Mouse (Mus musculus) midbrain, embryonic 12.5 days (tissue): ENCODE measurements around the gene Ccdc194. TPM values are rescaled to one million over a fixed set of nuclear protein-coding genes. Genes with fewer than 3 reads are reported as not detected.

Experiments
- ATAC-seq: fragments of 200-750 bp; cut with Nextera tagmentation; 2 replicates; pipeline ENCODE4 v1.8.0; 2017; ENCODE audit warnings: low read depth, moderate TSS enrichment, moderate library complexity; ENCODE audit not compliant: low FRiP score
- H3K27ac ChIP-seq: fragments of 300-500 bp; sonication (generic); replicated peaks from 2 replicates; pipeline ENCODE4 v1.5.1; 2016; ENCODE audit warnings: mild to moderate bottlenecking
- H3K27me3 ChIP-seq: fragments of 300-500 bp; sonication (generic); 2 replicates; pipeline ENCODE4 v1.6.1; 2016; ENCODE audit warnings: mild to moderate bottlenecking
- H3K36me3 ChIP-seq: fragments of 300-500 bp; sonication (generic); 2 replicates; pipeline ENCODE4 v1.6.1; 2016
- H3K4me1 ChIP-seq: fragments of 300-500 bp; sonication (generic); 2 replicates; pipeline ENCODE4 v1.6.1; 2016
- H3K4me2 ChIP-seq: fragments of 300-500 bp; sonication (generic); replicated peaks from 2 replicates; pipeline ENCODE4 v1.6.1; 2016; ENCODE audit warnings: mild to moderate bottlenecking, moderate library complexity
- H3K4me3 ChIP-seq: fragments of 300-500 bp; sonication (generic); 2 replicates; pipeline ENCODE4 v1.5.1; 2016; ENCODE audit warnings: mild to moderate bottlenecking
- H3K9ac ChIP-seq: fragments of 300-500 bp; sonication (generic); replicated peaks from 2 replicates; pipeline ENCODE4 v1.6.1; 2016; ENCODE audit warnings: mild to moderate bottlenecking, moderate library complexity
- H3K9me3 ChIP-seq: fragments of 300-500 bp; sonication (generic); 2 replicates; pipeline ENCODE4 v1.6.1; 2016; ENCODE audit warnings: mild to moderate bottlenecking
- WGBS: fragments of 180-500 bp; shearing (Covaris S2); methylation state at CpG from one replicate; pipeline ENCODE4 v1.1.7; 2016; 5-methylcytosine and 5-hydroxymethylcytosine counted together
- polyA plus RNA-seq: library from polyadenylated mRNA; unstranded; fragments of >200 nt; fragmentation: Nextera tagmentation; extraction: Ambion mirVana; gene quantifications from 2 replicates; pipeline ENCODE4 v1.2.1, GENCODE M21; 2016

Ccdc194 gene
- polyA plus RNA-seq, 1 experiment from 2014 or later: 0.13 TPM

DNA sequence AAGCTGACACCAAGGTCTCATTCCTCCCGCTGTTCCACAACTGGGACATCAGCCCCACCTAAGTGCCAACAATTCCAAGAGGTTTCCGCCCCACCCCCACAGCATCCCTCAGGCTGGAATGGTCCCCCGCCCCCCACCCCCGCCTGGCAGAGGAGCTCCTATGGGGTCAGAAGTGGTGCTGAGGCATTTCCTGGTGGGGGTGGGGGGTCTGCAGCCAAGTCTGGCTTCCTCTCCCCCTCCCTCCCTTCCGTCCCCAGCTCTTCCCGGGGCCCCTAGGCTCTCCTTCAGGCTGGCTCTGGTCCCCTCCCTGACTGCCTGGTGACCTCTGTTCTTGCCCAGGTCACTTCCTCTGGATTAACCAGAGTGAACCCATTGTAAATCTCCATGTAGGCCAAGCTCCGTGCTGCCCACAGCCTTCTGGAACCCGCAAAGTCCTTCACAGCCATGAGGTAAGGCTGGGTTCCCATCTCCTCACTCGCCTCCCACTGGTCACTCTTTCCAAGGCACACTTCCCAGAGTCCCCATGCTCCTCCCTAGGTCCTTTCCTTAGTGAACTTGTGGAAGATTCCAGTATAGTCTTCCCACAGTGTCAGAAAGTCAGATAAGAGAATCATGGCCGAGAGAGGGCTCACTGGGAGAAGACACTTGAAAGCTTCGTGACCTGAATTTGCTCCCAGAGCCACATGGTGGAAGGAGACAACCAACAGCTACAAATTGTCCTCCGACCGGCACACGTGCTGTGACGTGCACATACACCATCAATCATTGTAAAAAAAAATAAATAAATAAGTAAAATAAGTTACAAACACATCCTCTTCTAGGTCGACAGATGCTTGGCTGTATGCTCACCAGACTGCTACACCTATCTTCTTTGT is 26.5 kb downstream of the Ccdc194 start:
- no peaks in the 10 kb centered on the region for H3K9me3 ChIP-seq
- H3K36me3 ChIP-seq: peaks cover 1% of the 10 kb centered on the region; the same call in 1 of the 2 replicates
- H3K27me3 ChIP-seq: peaks cover 6% of the 10 kb centered on the region; the same call in 1 of the 2 replicates
- H3K4me2 ChIP-seq: no peak overlapping the region
- WGBS: 46% methylated on average over 16 of the region's 16 CpGs
- H3K4me1 ChIP-seq: peaks cover 21% of the 10 kb centered on the region
- no peak overlapping the region for H3K9ac ChIP-seq
- no peak overlapping the region for H3K4me3 ChIP-seq
- no peak for ATAC-seq
- H3K27ac ChIP-seq: no peak overlapping the region

DNA sequence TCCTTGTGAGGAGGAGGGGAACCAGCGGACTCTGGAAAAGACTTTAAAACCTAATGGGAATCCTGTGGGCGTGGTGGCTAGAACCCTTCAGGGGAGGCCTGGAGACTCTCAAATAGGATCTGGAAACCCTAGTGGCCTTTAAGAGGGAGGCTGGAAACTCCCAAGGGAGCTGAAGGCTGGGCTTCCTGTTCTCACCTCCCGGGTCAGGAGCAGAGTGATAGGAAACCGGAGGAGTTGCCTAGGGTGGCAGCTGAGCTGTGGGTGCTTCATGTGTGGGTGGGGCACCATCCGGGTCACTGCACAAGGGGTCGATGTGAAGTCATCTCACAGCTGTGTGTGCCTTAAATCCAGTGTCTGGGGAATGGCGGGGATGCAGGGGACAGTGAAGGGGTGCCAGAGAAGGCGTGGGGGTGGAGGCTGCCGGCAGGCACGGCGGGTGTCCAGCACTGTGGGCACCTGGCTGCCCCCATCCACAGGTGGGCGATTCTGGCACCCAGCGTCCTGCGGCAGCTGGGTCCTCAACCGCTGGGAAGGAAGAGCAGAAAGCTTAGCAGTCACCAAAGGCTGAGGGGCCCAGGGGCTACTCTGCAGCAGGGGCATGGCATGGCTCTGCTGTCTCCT is 27.5 kb downstream of the Ccdc194 start:
- H3K27ac ChIP-seq: no peak overlapping the region
- H3K9me3 ChIP-seq: no peaks in the 10 kb centered on the region
- 27% methylated on average over 15 of the region's 15 CpGs for WGBS
- ATAC-seq: no peak
- peaks cover 9% of the 10 kb centered on the region for H3K36me3 ChIP-seq
- H3K4me1 ChIP-seq: peaks cover 21% of the 10 kb centered on the region
- no peak overlapping the region for H3K4me2 ChIP-seq
- no peak overlapping the region for H3K9ac ChIP-seq
- peaks cover 6% of the 10 kb centered on the region; the same call in 1 of the 2 replicates for H3K27me3 ChIP-seq
- no peak overlapping the region for H3K4me3 ChIP-seq

DNA sequence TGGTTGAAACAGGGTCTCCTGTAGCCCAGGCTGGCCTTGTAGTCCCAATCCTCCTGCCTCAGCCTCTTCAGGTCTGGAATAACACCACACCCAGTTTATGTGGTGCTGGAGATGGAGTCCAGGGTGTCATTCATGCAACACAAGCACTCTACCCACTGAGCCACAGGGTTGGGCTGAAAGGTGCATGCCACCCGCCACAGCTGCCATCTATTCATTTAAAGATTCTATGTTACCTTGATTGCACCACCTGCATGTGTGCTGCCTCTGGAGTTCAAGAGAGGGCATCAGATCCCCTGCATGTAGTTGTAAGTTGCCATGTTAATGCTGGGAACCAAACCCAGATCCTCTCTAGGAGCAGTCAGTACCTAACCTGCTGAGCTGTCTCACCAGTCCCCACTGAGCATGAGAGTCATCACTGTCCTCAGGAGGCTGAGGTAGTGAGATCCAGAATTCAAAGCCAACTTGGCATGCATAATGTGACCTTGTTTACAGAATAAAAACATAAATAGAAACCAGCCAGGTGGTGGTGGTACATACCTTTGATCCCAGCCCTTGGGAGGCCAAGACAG is 28.4 kb downstream of the Ccdc194 start:
- 91% methylated on average over 1 of the region's 1 CpGs for WGBS
- H3K9ac ChIP-seq: no peak overlapping the region
- H3K27me3 ChIP-seq: peaks cover 6% of the 10 kb centered on the region; the same call in 1 of the 2 replicates
- no peaks in the 10 kb centered on the region for H3K9me3 ChIP-seq
- no peak overlapping the region for H3K4me3 ChIP-seq
- H3K27ac ChIP-seq: no peak overlapping the region
- H3K4me1 ChIP-seq: peaks cover 21% of the 10 kb centered on the region
- peaks cover 17% of the 10 kb centered on the region for H3K36me3 ChIP-seq
- no peak for ATAC-seq
- no peak overlapping the region for H3K4me2 ChIP-seq

DNA sequence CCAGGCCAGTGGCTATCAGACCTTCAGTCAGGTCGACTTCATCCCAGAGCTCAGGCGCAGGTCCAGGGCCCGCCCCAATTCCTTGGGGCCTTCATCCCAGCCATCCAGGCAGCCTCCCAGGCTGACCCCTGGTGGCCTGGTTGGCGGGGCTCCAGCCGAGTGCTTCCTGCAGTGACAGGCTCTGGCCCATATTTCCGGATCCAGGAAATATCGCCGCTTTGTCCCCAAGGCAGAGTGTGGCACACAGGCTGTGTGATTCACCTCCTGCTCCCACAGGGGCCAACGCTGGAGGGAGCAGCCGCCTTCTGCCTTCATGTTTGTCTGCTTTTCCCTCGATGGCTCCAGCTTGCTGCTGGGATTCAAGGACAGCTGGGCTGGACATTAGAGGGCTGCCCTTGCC is 29.0 kb downstream of the Ccdc194 start:
- Histone ChIP-seq H3K4me1 (peaks cover 21% of the 10 kb centered on the region), H3K36me3 (peaks cover 24% of the 10 kb centered on the region), H3K27me3 (peaks cover 6% of the 10 kb centered on the region; the same call in 1 of the 2 replicates), H3K4me2 (no peak overlapping the region), H3K4me3 (no peak overlapping the region), H3K9ac (no peak overlapping the region), H3K9me3 (no peaks in the 10 kb centered on the region), H3K27ac (no peak overlapping the region)
- ATAC-seq: no peak
- WGBS: 51% methylated on average over 11 of the region's 11 CpGs

DNA sequence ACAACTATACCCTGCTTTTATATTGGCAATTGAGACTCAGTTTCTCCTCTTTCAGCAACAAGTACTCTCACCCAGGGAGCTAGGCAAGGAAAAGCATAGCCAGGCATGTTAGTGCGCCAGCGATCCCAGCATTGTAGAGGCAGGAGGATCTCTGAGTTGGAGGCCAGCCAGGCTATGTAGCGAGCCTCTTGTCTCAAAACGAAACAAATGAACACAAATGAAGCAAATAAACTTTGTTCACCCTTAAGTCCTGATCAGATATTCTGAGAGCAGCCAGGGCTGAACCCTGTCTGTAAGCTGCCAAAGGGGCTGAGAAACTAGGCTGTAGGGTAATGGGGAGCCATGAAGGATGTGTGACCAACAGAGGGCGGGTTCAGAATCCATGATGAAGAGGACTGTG is 29.7 kb downstream of the Ccdc194 start:
- H3K4me1 ChIP-seq: peaks cover 21% of the 10 kb centered on the region
- 97% methylated on average over 5 of the region's 5 CpGs for WGBS
- no peak overlapping the region for H3K4me2 ChIP-seq
- no peak overlapping the region for H3K27ac ChIP-seq
- no peak overlapping the region for H3K9ac ChIP-seq
- H3K9me3 ChIP-seq: no peaks in the 10 kb centered on the region
- H3K27me3 ChIP-seq: peaks cover 6% of the 10 kb centered on the region; the same call in 1 of the 2 replicates
- ATAC-seq: no peak
- no peak overlapping the region for H3K4me3 ChIP-seq
- peaks cover 30% of the 10 kb centered on the region for H3K36me3 ChIP-seq

DNA sequence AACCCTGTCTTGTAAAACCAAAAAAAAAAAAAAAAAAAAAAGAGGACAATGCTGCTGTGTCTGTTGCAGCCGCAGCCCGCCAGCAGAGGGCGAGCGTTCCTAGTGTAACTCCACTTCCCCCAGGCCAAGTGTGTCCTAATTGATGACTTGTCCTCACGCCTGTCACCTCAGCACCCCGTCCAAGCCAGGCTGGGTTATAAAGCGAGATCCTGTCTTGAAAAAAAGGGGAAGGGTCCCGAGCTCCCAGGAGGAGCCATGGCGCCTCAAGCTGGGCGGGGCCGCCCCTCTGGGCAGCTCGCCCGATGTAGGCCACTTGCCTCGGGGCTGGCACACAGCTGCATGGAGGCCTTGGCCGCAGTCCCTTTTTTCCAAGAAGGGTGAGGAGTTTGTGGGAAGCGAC is 30.5 kb downstream of the Ccdc194 start:
- ATAC-seq: peak; percentile 58
- Histone ChIP-seq H3K27ac (no peak overlapping the region), H3K4me1 (peaks cover 24% of the 10 kb centered on the region), H3K27me3 (peaks cover 6% of the 10 kb centered on the region; the same call in 1 of the 2 replicates), H3K9ac (no peak overlapping the region), H3K4me2 (no peak overlapping the region), H3K4me3 (no peak overlapping the region), H3K9me3 (no peaks in the 10 kb centered on the region), H3K36me3 (peaks cover 33% of the 10 kb centered on the region)
- 32% methylated on average over 16 of the region's 16 CpGs for WGBS

DNA sequence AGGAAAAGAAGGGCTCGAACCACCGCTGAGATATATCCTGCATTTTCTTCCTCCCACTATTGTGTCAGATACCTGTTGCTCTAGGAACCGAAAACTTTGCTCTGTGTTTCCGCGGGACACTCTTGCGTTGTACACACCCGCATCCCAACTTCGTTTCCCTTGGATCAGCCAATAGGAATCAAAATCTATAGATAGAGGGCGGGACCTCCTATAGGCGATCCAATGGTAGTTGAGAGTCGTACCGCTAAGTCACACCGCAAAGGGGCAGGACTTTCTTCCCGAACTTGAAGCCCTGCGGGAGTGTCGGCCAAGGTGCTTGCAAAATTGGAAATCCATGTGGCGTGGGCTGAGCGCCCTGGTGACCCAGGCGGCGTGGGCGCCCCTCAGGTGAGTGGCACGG is 37.1 kb downstream of the Ccdc194 start:
- ATAC-seq: peak; percentile 79
- peak overlapping the region; percentile 83; the same call in 1 of the 2 replicates for H3K27ac ChIP-seq
- peaks cover 34% of the 10 kb centered on the region for H3K4me1 ChIP-seq
- peak overlapping the region; percentile 84 for H3K4me3 ChIP-seq
- H3K36me3 ChIP-seq: peaks cover 36% of the 10 kb centered on the region
- WGBS: under 1% methylated on average over 22 of the region's 22 CpGs
- no peaks in the 10 kb centered on the region for H3K9me3 ChIP-seq
- no peaks in the 10 kb centered on the region for H3K27me3 ChIP-seq
- H3K9ac ChIP-seq: peak overlapping the region; percentile 78
- H3K4me2 ChIP-seq: peak overlapping the region; percentile 100

DNA sequence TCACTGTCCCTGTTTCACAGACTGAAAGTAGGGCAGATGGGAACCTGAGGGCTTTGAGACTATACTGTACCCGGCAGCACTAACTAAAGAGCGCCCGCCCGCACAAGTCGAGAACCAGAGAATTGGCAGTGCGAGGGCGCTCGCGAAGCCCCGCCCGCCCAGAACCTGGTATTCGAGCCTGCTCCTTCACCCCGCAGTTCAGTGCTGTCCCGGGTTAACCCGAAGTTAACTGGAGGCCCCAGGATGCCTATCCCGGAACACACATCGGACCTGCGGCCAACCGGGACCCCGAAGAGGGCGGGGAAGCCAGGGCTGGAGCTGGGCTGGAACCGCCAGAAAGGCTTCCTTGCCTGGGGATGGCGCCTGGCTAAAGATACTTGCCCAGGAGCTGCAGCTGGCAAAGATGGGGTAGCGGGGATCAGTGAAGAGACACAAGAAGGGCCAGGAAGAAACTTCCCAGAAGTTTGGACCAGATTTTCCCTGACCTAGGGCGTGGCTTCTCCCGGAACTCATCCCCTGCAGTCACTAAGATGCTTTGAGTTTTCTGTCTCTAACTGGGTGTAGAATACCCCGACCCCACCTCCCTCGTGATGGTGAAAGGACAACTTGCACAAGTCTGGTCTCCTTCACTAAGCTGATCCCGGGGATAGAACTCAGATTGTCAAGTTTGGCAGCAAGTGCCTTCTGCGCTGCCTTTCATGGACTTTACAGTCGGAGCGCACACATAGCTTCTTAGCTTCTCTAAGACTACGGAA is 37.6 kb downstream of the Ccdc194 start, which contains the start of gene Gtpbp3:
Gene Gtpbp3, plus strand, starts transcription at position 413 of the 755 bp plus-strand sequence.
- Histone ChIP-seq H3K9ac (peak within 1 kb of the TSS; percentile 78), H3K4me1 (peaks cover 36% of the 10 kb centered on the region), H3K27me3 (no peaks in the 10 kb centered on the region), H3K36me3 (peaks cover 38% of the 10 kb centered on the region), H3K27ac (peak within 1 kb of the TSS; percentile 83), H3K4me3 (peak within 1 kb of the TSS; percentile 84), H3K4me2 (peak within 1 kb of the TSS; percentile 100), H3K9me3 (no peaks in the 10 kb centered on the region)
- under 1% methylated on average over 33 of the region's 33 CpGs for WGBS
- peak; percentile 35 for ATAC-seq

DNA sequence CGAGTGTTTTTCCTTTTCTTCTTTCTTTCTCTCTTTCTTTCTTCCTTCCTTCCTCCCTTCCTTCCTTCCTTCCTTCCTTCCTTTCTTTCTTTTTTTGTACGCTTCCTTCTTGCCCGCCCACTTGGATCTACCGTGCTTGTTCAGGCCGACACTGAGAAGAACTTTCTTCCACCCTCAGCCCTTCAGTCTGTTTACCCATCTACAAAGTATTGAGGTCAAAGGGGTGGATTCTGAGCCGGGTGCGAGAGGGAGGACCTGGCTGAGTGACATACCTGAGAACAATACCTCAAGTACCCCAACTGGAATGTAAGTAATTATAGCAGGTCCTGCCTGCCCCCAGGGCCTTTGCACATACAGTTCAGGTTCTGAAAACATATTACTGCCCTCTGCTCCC is 39.4 kb downstream of the Ccdc194 start:
- 22% methylated on average over 7 of the region's 7 CpGs for WGBS
- peaks cover 38% of the 10 kb centered on the region for H3K4me1 ChIP-seq
- peak overlapping the region; percentile 92 for H3K4me3 ChIP-seq
- peak overlapping the region; percentile 98; the same call in 1 of the 2 replicates for H3K9ac ChIP-seq
- H3K27ac ChIP-seq: peak overlapping the region; percentile 89
- peak overlapping the region; percentile 63 for H3K4me2 ChIP-seq
- ATAC-seq: no peak
- H3K36me3 ChIP-seq: peaks cover 38% of the 10 kb centered on the region
- peaks cover 14% of the 10 kb centered on the region; the same call in 1 of the 2 replicates for H3K27me3 ChIP-seq
- no peaks in the 10 kb centered on the region for H3K9me3 ChIP-seq

DNA sequence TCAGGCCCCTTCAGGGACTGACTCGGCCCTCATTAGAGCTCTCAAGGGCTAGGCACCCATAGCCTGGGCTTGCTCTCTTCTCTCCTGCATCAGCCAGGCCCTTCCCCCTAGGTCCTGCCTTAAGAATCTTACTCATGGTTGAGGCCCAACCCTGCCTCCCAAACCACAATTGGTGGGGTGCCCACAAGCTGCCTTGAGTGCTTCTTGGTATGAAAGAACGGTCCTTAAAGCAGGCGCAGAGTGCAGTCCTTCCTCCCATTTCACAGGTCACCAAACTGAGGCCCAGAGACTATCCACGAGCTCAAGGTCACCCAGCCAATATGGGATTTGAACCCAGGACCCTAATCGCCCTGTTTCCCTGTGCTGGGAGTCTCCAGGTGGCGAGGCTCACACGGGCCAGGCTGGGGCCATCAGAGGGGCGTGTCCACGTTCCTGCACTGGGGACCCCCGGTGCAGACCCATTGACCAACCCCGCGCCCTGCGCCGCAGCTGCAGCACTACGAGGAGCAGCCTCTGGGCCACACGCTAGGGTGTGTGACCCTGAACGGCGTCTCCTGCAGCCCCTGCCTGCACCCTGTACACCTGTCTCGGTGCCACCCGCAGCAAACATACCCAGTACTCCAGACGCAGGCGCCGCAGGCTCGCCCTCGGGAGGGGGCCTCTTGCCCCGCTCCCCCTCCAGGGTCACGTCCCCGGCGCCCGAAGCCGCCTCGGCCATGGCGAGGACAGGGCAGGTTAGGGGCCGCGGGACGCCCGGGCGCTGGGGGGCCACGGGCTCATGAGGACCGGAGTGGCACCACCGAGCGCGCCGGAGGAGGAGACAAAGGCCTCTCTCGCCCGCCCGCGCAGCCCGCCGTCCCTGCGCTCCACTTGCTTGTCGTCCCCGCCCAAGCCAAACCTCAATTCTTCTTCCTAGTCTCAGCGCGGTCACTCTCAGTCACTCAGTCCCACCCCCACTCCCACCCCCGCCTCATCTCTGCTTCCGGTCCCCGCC is 40.1 kb downstream of the Ccdc194 start, which contains the start of gene Ano8:
Gene Ano8, minus strand, starts transcription at position 822 of the 994 bp plus-strand sequence.
- Histone ChIP-seq H3K9ac (peak within 1 kb of the TSS; percentile 98), H3K4me2 (peak within 1 kb of the TSS; percentile 63), H3K4me1 (peaks cover 38% of the 10 kb centered on the region), H3K27me3 (peaks cover 14% of the 10 kb centered on the region; the same call in 1 of the 2 replicates), H3K9me3 (no peaks in the 10 kb centered on the region), H3K4me3 (peak within 1 kb of the TSS; percentile 92), H3K36me3 (peaks cover 39% of the 10 kb centered on the region), H3K27ac (peak within 1 kb of the TSS; percentile 89)
- ATAC-seq: peak; percentile 79
- WGBS: 5% methylated on average over 56 of the region's 58 CpGs
